Mouse (Mus musculus): ENCODE results near the gene Ugt1a8.

Ugt1a8 gene

DNA sequence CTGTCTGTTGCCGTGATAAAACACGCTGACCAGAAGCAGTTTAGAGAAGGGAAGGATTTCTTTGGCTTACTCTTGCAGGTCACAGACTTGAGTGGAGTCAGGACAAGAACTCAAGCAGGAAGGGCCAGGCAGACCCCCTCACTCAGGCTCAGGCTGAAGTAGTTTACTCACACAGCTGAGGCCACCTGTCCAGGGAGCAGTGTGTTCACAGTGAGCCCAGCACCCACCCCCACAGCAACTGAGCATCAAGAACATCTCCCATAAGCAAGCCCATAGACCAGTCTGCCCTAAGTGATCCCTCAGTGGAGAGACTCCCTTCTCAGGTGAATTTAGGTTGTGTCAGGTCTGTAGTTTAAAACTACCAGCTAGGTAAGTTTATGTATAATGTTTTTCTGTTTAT, 22.0 kb downstream of the Ugt1a8 start:
- WGBS: 83% methylated on average over 2 of the region's 2 CpGs

DNA sequence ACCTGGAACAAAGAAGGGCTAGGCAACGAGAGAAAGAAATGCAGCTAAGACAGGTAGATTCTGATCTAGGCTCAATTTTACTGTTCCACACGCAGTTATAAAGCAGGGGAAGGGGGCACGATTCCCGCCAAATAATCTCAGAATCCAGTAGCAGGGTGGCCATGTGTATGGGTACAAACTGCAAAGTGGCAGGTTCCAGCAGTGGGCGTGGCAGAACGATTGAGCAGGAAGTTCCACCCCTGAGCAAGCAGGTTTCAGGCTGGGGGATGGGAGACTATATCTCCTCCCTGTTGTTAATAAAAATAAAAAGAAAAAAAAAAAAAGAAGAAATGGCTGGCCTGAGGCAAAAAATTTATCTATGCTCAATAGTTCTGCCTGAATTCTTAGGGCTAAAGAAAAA, 25.2 kb downstream of the Ugt1a8 start:
- 90% methylated on average over 6 of the region's 6 CpGs for WGBS

DNA sequence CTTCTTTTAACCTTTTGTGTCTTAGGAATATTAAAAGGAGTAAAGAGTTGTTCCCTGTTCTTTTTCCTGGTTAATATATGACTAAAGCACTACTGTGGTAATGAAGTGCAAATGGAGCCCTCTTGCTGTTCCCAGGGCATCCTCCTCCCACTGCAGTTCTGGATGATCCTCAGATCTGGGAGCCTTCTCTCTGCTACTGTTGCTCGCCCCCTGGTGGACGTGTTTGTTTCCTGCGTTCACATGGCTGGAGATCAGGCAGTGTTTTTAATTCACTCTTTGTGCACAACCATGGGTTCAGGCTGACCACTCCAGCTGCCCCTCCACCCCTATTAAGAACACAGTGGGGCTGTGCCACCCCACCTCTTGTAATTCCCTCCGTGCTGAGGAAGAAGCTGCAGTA, 32.9 kb downstream of the Ugt1a8 start:
- WGBS: 17% methylated on average over 4 of the region's 4 CpGs

DNA sequence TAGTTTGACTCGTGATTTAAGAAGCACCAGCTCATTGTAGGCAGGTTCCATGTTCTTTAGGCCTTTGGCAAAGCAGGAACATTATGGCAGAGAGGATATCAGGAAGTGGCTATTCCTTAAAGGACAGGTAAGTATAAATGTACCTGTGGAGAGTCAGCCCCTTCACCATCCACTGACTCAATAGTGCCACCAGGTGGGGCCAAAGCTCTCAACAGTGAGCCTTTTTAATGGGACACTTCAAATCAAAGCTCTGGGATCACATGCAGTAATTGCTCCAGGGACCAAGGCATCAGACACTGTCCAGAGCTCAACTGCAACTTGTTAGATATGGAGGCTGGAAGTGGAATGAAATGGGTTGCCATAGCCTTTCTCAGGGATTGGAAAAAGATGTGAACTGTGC, 33.9 kb downstream of the Ugt1a8 start:
- WGBS: no CpG with 5 or more reads among the region's 1 CpGs

DNA sequence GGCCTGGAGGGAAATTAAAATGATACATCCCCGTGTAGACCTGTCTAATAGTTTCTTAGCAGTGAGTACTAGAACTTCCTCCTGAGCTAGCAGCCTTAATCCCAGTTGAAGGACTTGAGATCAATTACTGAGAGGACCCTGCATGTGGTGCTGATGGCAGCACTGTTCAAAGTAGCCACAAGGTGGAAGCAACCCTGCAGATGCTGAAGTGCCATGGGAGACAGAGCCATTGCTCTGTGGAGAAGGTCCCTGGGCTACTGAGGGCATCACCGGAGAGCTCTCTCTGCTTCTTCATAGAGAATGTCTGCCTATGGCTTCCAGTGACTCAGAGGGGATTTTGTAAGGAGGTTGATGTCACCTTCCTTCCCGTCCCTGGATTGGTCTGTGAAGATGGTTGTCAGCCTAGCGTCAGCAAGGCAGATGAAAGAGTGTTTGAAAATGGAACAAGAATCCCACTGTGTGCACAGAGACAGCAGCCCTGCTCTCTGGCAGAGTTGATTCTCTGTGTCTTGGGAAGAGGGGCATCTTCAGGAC, 38.3 kb downstream of the Ugt1a8 start:
- 75% methylated on average over 4 of the region's 4 CpGs for WGBS

DNA sequence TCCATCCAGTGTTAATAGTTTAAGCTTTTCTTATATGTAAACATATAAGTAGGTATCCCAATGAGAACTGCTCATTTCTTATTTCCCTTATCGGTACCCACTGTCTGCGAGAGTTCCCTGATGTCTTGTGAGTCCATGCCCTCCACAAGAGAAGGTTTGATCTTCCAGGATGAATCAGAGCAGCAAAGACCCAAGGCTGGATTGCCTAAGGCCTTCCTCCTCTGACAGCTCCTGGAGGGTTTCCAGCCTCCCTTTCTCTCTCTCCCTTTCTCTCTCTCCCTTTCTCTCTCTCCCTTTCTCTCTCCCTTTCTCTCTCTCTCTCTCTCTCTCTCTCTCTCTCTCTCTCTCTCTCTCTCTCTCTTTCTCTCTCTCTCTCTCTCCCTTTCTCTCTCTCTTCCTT, 41.5 kb downstream of the Ugt1a8 start:
- 85% methylated on average over 2 of the region's 2 CpGs for WGBS

DNA sequence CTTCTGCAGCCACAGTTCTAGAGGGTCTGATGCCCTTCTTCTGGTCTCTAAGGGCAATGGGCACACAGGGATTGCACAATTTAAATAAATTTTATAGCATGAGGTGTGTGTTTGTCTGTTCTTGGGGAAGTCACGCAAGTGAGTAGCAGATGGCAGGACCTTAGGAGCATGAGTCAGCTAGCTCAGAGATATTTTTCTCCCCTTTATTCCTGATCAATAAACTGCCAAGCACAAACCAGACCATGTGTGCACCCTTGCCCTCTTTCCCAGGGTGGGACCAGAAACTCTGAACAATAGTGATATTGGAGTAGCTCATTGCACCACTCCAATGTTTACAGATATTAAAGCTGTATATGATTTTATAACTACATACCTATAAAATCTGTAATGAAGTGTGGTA, 42.6 kb downstream of the Ugt1a8 start:
- WGBS: 100% methylated on average over 1 of the region's 1 CpGs

DNA sequence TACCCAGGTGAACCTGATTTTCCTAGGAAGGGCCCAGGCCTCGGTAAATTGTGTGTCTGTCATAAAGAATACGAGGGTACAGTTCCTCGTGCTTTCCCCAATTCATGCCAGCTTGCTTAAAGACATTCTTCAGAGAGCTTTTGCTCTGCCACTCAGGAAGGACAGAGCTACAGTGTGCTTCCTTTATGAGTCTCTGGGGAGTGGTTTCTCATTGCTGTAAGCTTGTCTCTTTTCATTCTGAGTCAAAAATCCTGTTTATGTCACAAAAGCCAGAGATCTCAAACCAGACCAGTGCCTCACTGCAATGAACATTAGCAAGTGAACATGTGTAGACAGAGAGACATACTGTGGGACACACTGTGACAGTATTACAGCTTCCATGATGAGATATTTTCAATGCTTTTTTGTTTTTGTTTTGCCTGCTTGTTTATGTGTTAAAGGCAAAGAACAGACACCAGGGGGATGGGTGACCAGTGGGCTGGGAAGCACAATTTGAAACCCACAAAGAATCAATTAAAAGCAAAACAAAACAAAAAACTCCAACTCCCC, 46.4 kb downstream of the Ugt1a8 start:
- WGBS: 41% methylated on average over 3 of the region's 3 CpGs

DNA sequence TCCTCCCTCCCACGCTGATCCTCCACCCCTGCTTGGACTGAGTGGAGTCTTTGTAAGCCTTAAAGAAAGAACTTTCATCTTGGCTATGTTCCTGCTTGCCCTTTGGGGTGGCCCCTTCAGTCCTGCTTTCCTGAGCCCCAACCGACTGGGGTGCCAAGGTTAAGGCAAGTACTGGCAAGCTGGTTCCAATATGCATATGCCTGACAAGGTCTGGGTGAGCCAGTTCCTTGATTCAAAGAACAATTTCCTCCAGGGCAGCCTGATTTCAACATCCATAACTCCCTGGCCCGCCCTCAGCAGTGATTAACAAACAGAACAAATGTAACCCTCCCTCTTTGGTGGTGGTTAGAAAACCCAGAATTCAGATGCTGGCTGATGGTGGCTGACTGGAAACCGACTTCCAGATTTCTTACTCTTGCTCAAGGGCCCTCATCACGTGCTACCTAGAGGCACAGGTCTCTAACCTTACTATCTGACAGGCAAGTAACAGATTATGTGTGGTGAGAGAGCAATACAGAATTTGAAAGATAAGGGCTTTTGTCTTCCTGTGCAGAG, 46.9 kb downstream of the Ugt1a8 start, which contains the start of gene Ugt1a6a:
TSS of gene Ugt1a6a (plus strand) at position 353 of the 555 bp plus-strand sequence.
- WGBS: 53% methylated on average over 5 of the region's 5 CpGs

DNA sequence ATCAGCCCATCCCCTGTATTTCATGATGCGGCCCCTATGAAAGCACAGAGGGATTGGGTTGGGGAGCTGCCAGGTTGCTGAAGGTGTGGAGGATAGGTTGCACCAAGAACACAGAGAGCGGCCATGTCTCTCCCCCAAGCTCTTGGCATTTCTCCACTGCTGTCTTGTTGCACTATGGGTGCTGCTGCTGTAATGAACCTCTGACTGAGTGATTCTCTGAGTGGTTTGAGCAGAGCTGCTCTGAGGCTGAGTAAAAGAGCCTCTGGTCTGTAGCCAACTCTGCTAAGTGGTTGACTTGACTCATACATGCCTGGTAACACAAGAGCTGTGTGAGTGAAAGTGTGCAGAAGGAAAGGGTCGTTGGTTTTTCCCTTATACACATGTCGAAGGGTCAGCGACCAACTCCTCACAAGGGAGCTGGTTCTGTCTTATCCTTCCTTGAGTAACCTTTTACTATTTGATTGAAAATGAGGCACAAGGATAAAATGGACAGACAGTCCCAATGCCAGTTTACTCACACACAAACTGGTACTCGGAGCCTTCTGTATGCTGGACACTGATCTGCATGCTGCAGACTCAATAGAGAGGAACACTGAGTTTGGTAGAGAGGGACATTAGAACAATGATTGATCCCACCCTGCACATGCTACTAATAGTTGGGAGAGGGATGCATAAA, 47.8 kb downstream of the Ugt1a8 start:
- WGBS: 77% methylated on average over 6 of the region's 6 CpGs

DNA sequence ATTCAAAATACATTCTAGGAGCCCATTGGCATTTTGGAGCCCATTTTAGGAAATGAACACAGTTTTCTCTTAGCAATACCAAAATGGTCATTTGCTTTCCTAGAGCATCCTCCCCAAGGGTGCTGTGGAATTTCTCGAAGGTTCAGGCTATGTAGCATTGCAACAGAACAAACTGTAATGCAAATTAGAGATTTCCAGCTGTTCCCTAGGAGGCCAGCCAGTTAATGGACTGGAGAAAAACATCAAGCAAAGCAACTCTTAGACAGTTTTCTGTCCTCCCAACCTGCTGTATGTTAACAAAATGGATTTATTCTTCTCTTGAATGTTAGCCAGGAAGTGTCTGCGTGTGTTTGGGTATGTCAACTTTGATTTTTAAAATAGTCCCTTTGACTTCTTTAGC, 49.0 kb downstream of the Ugt1a8 start:
- WGBS: 68% methylated on average over 2 of the region's 2 CpGs

DNA sequence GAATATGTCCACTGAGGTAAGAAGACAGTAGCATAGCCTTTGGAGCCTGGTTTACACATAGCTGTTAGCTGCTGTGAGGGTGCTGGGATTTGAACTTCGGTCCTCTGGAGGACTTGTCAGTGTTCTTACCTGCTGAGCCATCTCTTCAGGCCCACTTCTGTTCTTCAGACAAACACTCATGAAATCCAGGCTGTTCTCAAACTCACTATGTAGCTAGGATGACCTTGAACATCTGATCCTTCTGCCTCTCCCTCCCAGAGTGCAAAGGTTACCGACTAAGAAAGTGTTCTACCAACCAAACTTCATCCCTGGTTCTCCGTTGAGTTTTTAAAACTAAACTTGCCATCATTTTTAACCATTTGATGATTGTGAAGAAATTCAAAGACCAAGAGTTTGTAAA, 49.7 kb downstream of the Ugt1a8 start:
- WGBS: 90% methylated on average over 3 of the region's 3 CpGs

DNA sequence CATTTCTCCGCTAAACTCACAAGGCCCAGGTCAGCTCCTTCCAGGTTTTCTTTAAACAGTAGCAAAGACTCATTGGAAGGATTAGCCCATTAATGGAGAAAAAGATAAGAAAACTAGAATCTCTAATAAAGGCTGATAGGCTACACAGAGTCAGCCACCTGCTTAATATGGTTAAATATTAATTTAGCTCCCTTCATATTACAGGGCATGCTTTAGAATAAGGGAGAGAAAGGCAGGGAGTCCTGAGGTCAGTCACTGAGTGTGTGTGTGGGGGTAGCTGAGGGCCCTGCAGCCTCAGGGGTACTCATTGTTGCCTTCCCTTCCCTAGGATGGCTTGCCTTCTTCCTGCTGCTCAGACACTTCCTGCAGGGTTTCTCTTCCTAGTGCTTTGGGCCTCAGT, 50.5 kb downstream of the Ugt1a8 start:
- 98% methylated on average over 1 of the region's 1 CpGs for WGBS

DNA sequence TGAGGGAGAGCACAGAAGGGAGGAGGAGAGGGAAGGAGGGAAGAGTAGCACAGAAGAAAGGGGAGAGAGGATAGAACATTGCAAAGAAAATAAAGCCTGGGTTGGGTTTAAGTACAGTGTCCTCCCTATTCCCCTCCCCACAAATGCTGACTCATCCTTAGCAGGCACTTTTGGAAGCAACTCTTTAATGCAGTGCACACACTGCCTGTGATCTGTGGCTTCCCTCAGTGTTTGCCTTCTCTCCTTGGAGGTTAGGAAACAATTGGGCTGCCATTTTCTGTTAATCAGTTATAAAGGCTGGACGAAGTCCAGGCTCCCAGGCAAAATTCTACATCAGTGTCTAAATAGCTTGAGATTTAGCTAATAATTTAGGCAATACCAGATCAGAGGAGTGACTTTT, 52.9 kb downstream of the Ugt1a8 start:
- 71% methylated on average over 1 of the region's 1 CpGs for WGBS

DNA sequence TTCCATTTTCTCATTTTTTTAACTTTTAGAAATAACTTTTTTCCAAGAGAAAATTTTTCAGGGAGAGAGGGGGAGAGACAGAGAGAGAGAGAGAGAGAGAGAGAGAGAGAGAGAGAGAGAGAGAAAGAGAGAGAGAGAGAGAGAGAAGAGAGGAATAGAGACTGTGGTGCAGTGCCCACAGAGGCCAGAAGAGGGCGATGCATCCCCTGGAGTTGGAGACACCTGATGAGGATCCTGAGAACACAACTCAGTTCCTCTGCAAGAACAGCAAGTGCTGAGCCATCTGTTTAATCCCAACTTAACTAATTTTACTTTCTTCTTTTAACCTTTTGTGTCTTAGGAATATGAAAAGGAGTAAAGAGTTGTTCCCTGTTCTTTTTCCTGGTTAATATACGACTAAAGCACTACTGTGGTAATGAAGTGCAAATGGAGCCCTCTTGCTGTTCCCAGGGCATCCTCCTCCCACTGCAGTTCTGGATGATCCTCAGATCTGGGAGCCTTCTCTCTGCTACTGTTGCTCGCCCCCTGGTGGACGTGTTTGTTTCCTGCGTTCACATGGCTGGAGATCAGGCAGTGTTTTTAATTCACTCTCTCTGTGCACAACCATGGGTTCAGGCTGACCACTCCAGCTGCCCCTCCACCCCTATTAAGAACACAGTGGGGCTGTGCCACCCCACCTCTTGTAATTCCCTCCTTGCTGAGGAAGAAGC, 56.5 kb downstream of the Ugt1a8 start:
- WGBS: 5% methylated on average over 5 of the region's 5 CpGs

DNA sequence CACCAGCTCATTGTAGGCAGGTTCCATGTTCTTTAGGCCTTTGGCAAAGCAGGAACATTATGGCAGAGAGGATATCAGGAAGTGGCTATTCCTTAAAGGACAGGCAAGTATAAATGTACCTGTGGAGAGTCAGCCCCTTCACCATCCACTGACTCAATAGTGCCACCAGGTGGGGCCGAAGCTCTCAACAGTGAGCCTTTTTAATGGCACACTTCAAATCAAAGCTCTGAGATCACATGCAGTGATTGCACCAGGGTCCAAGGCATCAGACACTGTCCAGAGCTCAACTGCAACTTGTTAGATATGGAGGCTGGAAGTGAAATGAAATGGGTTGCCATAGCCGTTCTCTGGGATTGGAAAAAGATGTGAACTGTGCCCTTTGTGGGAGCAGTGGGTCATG, 57.7 kb downstream of the Ugt1a8 start:
- 77% methylated on average over 2 of the region's 2 CpGs for WGBS

DNA sequence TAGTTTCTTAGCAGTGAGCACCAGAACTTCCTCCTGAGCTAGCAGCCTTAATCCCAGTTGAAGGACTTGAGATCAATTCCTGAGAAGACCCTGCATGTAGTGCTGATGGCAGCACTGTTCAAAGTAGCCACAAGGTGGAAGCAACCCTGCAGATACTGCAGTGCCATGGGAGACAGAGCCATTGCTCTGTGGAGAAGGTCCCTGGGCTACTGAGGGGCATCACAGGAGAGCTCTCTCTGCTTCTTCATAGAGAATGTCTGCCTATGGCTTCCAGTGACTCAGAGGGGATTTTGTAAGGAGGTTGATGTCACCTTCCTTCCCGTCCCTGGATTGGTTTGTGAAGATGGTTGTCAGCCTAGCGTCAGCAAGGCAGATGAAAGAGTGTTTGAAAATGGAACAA, 62.5 kb downstream of the Ugt1a8 start:
- WGBS: 88% methylated on average over 2 of the region's 2 CpGs

DNA sequence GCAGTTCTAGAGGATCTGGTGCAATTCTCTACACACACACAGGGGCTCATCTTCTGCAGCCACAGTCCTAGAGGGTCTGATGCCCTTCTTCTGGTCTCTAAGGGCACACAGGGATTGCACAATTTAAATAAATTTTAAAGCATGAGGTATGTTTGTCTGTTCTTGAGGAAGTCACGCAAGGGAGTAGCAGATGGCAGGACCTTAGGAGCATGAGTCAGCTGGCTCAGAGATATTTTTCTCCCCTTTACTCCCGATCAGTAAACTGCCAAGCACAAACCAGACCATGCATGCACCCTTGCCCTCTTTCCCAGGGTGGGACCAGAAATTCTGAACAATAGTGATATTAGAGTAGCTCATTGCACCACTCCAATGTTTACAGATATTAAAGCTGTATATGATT, 70.8 kb downstream of the Ugt1a8 start:
- WGBS: 79% methylated on average over 2 of the region's 2 CpGs

DNA sequence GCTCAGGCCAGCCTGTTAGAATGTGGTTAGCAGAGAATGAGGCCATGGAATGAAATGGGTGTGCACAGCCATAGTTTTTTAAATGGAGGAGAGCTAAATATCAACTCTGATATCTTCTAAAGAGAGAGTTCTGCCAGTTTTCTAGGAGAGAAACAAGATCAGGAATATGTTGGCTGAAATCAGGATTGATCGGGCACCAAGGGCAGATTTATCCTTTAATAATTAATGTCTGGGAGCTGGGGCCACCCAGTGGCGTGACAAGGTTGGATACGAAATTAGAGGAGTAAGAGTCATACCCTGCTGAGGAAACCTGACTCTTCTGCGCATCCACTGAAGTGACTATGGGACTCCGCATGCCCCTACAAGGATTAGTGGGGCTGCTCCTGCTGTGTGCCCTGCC, 78.1 kb downstream of the Ugt1a8 start, which contains the start of gene Ugt1a5:
TSS of gene Ugt1a5 (plus strand) at position 302 of the 400 bp plus-strand sequence.
- 85% methylated on average over 5 of the region's 5 CpGs for WGBS

DNA sequence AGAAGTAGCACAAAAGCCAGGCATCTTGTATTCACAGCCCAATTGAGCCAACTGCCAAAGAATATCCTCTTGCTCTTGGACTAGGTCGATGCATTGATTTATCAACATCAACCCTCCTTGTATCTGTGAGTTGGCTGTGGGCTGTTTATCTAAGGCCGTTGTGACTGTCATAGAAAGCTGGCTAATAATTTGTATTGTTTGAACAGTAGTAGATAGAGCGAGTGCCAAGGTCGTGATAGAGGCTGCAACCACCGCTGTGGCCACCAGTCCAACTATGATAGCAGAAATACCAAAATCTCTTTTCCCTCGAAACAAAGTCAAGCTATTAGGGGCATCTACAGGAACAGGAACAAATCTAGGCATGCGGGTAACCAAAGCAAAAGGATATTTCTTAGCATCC, 84.6 kb downstream of the Ugt1a8 start:
- 86% methylated on average over 7 of the region's 7 CpGs for WGBS

DNA sequence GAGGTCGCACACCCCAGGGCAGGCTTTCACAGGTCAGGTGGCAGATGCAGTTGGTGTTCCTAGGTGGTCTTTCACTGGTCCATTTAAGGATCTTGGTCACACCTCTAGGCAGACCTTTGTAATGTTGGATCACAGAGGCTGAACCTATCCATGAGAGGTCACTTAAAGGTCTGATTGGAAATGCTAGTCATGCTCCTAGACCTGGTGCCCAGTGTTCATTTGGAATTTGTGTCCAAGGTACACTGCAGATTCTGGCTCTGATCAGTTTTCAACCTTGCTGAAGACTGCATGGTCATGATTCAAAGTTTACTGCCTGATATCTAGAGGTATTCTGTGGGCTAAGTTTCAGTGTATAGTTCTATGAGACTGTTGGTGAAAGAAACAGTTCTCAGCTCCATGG, 92.0 kb downstream of the Ugt1a8 start:
- 92% methylated on average over 1 of the region's 1 CpGs for WGBS

DNA sequence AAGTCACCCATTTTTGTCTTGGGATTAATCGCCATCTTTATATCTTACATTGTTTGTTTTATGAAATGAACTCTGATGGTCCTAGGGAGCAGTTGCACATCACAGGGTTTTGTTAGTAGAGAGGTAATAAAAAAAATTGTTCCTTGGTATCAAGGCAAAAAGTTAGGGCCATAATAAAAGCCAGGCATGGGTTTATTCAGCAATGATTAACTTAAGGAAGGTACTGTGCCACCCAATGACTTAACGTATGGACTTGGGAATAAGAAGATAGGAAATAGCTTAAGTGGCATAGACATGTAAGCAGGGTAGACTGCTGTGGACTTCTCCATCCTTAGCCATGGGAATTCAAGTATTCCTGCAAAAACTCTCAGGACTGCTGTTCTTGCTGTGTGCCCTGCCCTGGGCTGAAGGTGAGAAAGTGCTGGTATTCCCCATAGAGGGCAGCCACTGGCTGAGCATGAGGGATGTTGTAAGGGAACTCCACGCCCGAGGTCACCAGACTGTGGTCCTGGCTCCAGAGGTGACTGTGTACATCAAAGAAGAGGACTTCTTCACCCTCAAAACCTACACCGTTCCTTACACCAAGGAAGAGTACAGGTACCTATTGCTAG, 98.8 kb downstream of the Ugt1a8 start:
- WGBS: 93% methylated on average over 5 of the region's 5 CpGs

All from cerebral cortex, adult 2 months (tissue).